Mouse (Mus musculus): Measurements from ENCODE around the gene Defb3. TPM values are rescaled to one million over a fixed set of nuclear protein-coding genes. Genes with fewer than 3 reads are reported as not detected.
"Not testable (repeated sequence)": the region's sequence is repeated elsewhere in the genome, so short reads cannot be mapped to it uniquely, and the experiment has no call there.

The Defb3 gene
- not detected in 2 replicates for polyA plus RNA-seq (2012; rRNA removed)

DNA sequence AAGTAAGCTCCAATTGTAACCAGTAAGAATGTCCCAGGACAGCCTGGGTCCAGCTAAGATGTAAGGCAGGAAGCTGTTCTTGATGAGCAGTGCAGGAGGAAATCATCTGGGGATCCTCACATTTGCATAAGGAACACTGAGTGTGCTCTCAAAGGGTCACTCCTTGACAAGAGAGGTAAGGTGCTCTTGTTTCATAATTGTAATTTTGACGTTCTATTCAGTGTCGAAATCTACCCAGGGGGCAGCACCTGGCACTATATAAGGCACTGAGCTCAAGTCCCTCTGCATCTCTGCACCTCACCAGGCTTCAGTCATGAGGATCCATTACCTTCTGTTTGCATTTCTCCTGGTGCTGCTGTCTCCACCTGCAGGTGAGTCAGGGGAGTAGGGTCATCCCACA, at the start of gene Defb3:
TSS of gene Defb3 (plus strand) at position 301 of the 400 bp plus-strand sequence.
- not testable (repeated sequence) for H3K4me3 ChIP-seq (ENCODE audit: control insufficient read depth, low read depth, low read length); H3K27ac ChIP-seq (ENCODE audit: control insufficient read depth, insufficient read depth, low read depth, low read length); H3K27me3 ChIP-seq (ENCODE audit: control insufficient read depth, insufficient read depth, low read length); H3K4me1 ChIP-seq (ENCODE audit: control insufficient read depth, insufficient read depth, low read length); H3K36me3 ChIP-seq (ENCODE audit: control insufficient read depth, insufficient read depth, low read length)

DNA sequence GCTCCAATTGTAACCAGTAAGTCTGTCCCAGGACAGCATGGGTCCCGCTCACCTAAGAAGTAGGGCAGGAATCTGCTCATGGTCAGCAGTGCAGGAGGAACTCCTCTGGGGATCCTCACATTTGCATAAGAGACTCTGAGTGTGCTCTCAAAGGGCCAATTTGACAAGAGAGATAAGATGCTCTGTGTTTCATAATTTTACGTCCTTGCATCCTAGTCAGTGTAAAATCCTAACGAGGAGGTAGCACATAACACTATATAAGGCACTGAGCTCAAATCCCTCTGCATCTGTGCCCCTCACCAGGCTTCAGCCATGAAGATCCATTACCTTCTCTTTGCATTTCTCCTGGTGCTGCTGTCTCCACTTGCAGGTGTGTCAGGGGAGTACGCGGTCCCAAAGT, 45.9 kb upstream of the Defb3 start, which contains the start of gene Defb5:
TSS of gene Defb5 (plus strand) at position 301 of the 400 bp plus-strand sequence.
- no peaks in the 10 kb centered on the region for H3K36me3 ChIP-seq (ENCODE audit: control insufficient read depth, insufficient read depth, low read length)
- H3K27ac ChIP-seq (ENCODE audit: control insufficient read depth, insufficient read depth, low read depth, low read length) = no peak within 1 kb of the TSS
- no peak within 1 kb of the TSS for H3K4me3 ChIP-seq (ENCODE audit: control insufficient read depth, low read depth, low read length)
- no peak for TF ChIP-seq POLR2A (IDR thresholded peaks at IDR 0.05; ENCODE audit: control insufficient read depth, low read depth, low read length)
- no peaks in the 10 kb centered on the region for H3K27me3 ChIP-seq (ENCODE audit: control insufficient read depth, insufficient read depth, low read length)
- H3K4me1 ChIP-seq (ENCODE audit: control insufficient read depth, insufficient read depth, low read length) = no peaks in the 10 kb centered on the region

DNA sequence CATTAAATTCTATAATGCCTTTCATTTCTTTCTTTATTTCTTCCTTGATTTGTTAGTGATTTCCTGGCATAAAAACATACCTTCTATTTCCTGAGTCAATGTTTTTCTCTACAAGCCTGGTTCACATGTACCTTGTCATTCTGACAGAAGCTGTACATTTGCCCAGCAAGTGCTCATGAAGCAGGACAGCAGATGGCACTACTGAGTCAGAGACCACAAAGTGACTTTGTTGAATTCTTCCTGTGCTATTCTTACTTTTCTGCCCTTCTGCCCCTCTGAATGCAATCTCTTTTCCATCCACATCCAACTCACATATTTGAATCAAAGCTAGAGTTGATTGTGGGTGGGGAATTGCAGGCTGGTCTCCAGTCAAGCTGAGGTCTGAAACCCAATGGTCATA, 35.0 kb upstream of the Defb3 start:
- Histone ChIP-seq H3K27ac (ENCODE audit: control insufficient read depth, insufficient read depth, low read depth, low read length) (no peak overlapping the region), H3K4me1 (ENCODE audit: control insufficient read depth, insufficient read depth, low read length) (no peaks in the 10 kb centered on the region), H3K36me3 (ENCODE audit: control insufficient read depth, insufficient read depth, low read length) (no peaks in the 10 kb centered on the region), H3K4me3 (ENCODE audit: control insufficient read depth, low read depth, low read length) (no peak overlapping the region), H3K27me3 (ENCODE audit: control insufficient read depth, insufficient read depth, low read length) (no peaks in the 10 kb centered on the region)
- TF ChIP-seq CTCF (IDR thresholded peaks at IDR 0.05; ENCODE audit: control insufficient read depth, insufficient read depth, insufficient replicate concordance, low read depth, low read length) = no peak
- no peak for TF ChIP-seq POLR2A (IDR thresholded peaks at IDR 0.05; ENCODE audit: control insufficient read depth, low read depth, low read length)

DNA sequence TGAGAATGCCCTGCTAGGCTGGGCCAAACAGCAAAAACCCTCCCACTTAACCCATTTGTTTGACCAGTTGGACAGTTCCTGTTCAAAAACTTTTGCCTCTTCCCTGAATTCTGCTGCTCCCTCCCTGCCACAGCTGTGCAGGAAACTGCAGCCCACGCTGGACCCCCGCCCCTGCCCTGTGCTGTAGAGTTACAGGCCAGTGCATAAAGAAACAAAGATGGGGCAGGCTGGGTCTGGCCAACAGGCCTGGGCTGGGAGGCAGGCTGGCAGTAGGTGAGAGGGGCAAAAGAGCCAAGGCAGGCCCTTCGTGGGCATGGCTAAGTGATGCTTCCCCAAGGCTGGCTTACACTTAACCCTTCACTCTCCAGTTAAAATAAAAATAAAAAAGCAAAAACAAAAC, 33.5 kb upstream of the Defb3 start:
- Histone ChIP-seq H3K27me3 (ENCODE audit: control insufficient read depth, insufficient read depth, low read length) (no peaks in the 10 kb centered on the region), H3K36me3 (ENCODE audit: control insufficient read depth, insufficient read depth, low read length) (no peaks in the 10 kb centered on the region), H3K4me3 (ENCODE audit: control insufficient read depth, low read depth, low read length) (no peak overlapping the region), H3K27ac (ENCODE audit: control insufficient read depth, insufficient read depth, low read depth, low read length) (no peak overlapping the region), H3K4me1 (ENCODE audit: control insufficient read depth, insufficient read depth, low read length) (no peaks in the 10 kb centered on the region)
- TF ChIP-seq CTCF (IDR thresholded peaks at IDR 0.05; ENCODE audit: control insufficient read depth, insufficient read depth, insufficient replicate concordance, low read depth, low read length) = no peak
- TF ChIP-seq POLR2A (IDR thresholded peaks at IDR 0.05; ENCODE audit: control insufficient read depth, low read depth, low read length) = no peak

DNA sequence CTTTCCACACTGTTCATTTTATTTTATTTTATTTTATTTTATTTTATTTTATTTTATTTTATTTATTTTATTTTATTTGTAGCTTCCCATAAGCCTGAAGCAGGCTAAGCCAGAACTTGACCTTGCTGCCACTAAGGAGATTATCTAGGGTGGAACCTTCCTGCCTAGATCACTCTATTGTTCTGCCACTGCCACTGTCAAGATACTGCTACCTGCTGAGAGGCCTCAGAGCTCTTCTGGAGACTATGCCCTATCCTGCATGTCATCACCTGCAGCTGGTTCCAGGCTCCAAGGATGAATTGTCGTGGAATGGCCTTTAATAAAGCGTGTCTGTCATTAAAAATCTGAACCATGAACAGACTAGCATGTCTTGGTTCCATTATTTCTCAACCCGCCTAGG, 5.2 kb downstream of the Defb3 start:
- not testable (repeated sequence) for H3K4me1 ChIP-seq (ENCODE audit: control insufficient read depth, insufficient read depth, low read length); H3K36me3 ChIP-seq (ENCODE audit: control insufficient read depth, insufficient read depth, low read length); H3K4me3 ChIP-seq (ENCODE audit: control insufficient read depth, low read depth, low read length); H3K27me3 ChIP-seq (ENCODE audit: control insufficient read depth, insufficient read depth, low read length); H3K27ac ChIP-seq (ENCODE audit: control insufficient read depth, insufficient read depth, low read depth, low read length)

DNA sequence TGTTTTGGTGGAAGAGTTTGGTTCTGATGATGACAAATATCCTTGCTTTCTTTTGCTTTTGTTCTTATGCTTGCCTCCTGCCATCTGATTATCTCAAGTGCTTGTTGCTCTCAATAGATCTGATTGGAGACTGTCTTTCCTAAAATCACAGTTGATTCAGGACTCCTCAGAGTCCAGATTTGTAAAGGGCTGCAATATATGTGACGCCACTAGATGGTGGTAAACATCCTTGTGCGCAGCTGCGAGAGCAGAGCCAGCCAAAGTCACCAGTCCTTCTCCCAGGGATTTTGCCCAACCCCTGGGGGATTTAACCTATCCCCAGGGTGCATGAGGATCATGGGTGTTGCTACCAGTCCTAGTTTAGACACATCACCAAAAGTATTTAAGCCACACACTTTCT, 38.7 kb downstream of the Defb3 start:
- Histone ChIP-seq H3K4me3 (ENCODE audit: control insufficient read depth, low read depth, low read length) (no peak overlapping the region), H3K4me1 (ENCODE audit: control insufficient read depth, insufficient read depth, low read length) (no peaks in the 10 kb centered on the region), H3K27me3 (ENCODE audit: control insufficient read depth, insufficient read depth, low read length) (no peaks in the 10 kb centered on the region), H3K36me3 (ENCODE audit: control insufficient read depth, insufficient read depth, low read length) (no peaks in the 10 kb centered on the region), H3K27ac (ENCODE audit: control insufficient read depth, insufficient read depth, low read depth, low read length) (no peak overlapping the region)
- TF ChIP-seq POLR2A (IDR thresholded peaks at IDR 0.05; ENCODE audit: control insufficient read depth, low read depth, low read length) (no peak), CTCF (IDR thresholded peaks at IDR 0.05; ENCODE audit: control insufficient read depth, insufficient read depth, insufficient replicate concordance, low read depth, low read length) (peak; percentile 36; the same call in 1 of the 2 replicates)

Other genes with a start within 250 kb of the Defb3 start
- gene Defb39, start 228.6 kb upstream of the Defb3 start, polyA plus RNA-seq (2012; rRNA removed) = not detected in 2 replicates
- not detected in 2 replicates for gene Defb12, start 178.5 kb upstream of the Defb3 start, polyA plus RNA-seq (2012; rRNA removed)
- not detected in 2 replicates for gene Defb34, start 169.6 kb upstream of the Defb3 start, polyA plus RNA-seq (2012; rRNA removed)
- gene Gm45826, start 152.6 kb upstream of the Defb3 start, polyA plus RNA-seq (2012; rRNA removed) = not detected in 2 replicates
- 50.6 TPM in 1 of 2 replicates, not detected in the other for gene Defb14, start 99.0 kb upstream of the Defb3 start, polyA plus RNA-seq (2012; rRNA removed)
- gene Defb4, start 94.7 kb upstream of the Defb3 start, polyA plus RNA-seq (2012; rRNA removed) = not detected in 2 replicates
- 1.6 TPM in 1 of 2 replicates, not detected in the other for gene Defb6, start 67.9 kb upstream of the Defb3 start, polyA plus RNA-seq (2012; rRNA removed)
- not detected in 2 replicates for gene Defb46, start 53.4 kb upstream of the Defb3 start, polyA plus RNA-seq (2012; rRNA removed)
- not detected in 2 replicates for gene Defb5, start 45.8 kb upstream of the Defb3 start, polyA plus RNA-seq (2012; rRNA removed)
- gene Defb8, start 154.2 kb downstream of the Defb3 start, polyA plus RNA-seq (2012; rRNA removed) = not detected in 2 replicates
- not detected in 2 replicates for gene Defb7, start 201.7 kb downstream of the Defb3 start, polyA plus RNA-seq (2012; rRNA removed)